Mouse (Mus musculus): ENCODE data around the gene Abhd2.

Gene Abhd2

DNA sequence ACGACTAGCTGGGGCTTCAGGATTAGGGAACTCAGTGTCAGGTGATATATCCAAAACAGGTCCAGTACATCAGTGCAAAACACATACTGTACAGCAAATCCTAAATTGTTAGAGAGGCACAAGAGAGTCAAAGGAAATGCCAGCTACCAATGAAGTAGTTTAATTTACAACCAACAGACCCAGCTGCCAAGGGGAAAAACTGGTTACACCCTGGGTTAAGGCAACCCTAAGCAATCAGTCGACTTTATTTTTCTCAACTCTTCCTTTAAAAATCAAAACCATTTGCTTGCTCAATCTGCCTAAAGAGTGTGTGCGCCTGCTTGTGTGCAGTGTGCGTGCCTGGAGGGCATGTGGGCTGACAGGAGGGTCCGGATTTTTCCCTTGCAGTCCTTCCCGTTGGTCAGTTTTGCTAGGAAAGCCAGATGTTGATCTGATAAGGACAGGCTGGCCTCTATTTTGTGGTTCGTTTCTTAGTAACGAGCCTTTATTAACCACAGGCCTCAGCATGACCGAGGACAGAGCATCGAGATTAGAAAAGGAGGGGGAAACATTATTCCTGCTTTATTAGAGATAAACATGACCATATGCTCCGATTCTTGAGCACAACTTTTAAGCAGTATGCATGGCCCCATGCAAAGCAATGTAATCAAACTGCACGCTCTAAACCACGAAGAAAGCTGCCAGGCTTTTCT is 45.3 kb downstream of the Abhd2 start:
- no peak for DNase-seq (ENCODE audit: low spot score in 2 of 2)

GRCm38 (mm10) chr7:79323855-79324254 is 50.9 kb downstream of the Abhd2 start:
- no peak for DNase-seq (ENCODE audit: low spot score in 2 of 2)

DNA sequence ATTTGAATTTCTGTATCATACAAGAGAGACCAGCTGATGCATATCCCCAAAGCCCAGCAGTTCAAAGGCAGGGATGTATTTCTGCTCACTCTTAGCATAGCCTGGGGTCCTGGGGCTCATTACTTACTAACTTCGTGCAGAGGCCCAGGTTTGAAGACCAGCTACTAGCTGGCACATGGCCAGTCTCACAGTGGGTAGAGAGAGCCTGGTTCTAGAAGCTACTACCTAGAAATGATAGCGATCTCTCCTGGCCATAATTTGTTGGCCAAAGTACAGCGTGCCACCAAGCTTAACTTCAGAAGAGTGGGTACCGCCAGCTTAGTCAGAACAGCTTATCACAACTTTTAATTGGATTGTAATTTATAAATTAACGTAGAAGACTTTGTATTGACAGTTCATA is 55.8 kb downstream of the Abhd2 start:
- no peak for DNase-seq (ENCODE audit: low spot score in 2 of 2)

GRCm38 (mm10) chr7:79331197-79331596 is 58.2 kb downstream of the Abhd2 start:
- DNase-seq (ENCODE audit: low spot score in 2 of 2), result no peak

- no peak for DNase-seq (ENCODE audit: low spot score in 2 of 2)
Observed at GRCm38 (mm10) chr7:79333419-79333818, 60.4 kb downstream of the Abhd2 start.

GRCm38 (mm10) chr7:79336362-79336910 is 63.4 kb downstream of the Abhd2 start:
- DNase-seq (ENCODE audit: low spot score in 2 of 2), result no peak

DNA sequence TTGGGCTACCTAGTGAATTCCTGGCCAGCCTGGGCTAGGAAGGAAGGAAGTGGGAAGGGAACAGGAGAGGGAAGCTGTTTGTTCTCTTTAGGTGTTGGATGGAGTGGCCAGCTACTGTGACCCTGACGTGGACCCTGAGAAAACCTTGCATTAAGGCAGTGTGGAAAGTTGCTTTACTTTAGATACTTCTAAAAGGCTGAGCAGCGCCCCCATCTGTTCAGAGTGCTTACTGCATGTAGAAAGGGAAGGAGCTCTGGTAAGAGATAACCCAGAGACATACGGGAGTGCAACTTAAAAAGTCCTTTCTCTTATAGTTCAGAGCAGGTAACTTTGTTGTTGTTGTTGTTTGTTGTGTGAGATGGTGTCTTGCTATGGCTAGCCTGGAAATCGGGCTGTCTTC is 72.9 kb downstream of the Abhd2 start:
- DNase-seq (ENCODE audit: low spot score in 2 of 2), result peak; percentile 19 to 57

GRCm38 (mm10) chr7:79346555-79347075 is 73.6 kb downstream of the Abhd2 start:
- no peak for DNase-seq (ENCODE audit: low spot score in 2 of 2)

DNA sequence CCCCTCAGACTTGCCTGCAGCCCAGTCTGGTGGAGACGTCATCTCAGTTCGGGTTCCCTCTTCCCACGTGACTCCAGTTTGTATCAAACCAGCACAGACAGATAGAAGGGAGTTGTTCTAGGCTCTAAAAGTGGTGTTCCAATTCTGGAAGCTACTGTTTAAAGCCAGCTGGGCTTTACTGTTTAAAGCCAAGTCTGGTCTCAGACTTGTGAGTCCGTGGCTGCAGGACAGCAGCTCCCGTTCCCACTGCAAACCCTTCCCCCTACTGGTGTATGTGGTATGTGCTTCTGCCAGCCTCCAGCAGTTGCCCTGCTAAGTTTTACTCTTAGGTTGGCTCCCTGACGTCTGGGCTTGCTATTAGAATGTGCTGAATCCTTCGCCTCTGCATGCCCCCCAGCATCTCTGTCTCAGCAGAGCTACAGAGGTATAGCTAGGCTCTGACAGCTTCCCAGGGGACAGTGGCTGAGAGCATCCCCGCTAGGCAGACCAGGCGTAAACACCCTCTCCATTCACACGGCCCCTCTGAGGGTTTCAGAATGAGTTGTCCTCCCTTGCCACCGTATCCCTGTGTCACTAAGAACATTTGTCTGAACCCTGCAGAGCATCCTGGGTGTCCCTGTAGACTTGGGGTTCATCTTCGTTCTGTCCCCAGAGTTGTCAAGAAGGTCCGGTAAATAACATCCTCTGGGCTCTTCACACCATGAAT is 74.3 kb downstream of the Abhd2 start:
- DNase-seq (ENCODE audit: low spot score in 2 of 2), result no peak

GRCm38 (mm10) chr7:79348816-79349215 is 75.8 kb downstream of the Abhd2 start:
- no peak for DNase-seq (ENCODE audit: low spot score in 2 of 2)

GRCm38 (mm10) chr7:79349738-79350386 is 76.9 kb downstream of the Abhd2 start:
- peak; percentile 24 to 64 for DNase-seq (ENCODE audit: low spot score in 2 of 2)

DNA sequence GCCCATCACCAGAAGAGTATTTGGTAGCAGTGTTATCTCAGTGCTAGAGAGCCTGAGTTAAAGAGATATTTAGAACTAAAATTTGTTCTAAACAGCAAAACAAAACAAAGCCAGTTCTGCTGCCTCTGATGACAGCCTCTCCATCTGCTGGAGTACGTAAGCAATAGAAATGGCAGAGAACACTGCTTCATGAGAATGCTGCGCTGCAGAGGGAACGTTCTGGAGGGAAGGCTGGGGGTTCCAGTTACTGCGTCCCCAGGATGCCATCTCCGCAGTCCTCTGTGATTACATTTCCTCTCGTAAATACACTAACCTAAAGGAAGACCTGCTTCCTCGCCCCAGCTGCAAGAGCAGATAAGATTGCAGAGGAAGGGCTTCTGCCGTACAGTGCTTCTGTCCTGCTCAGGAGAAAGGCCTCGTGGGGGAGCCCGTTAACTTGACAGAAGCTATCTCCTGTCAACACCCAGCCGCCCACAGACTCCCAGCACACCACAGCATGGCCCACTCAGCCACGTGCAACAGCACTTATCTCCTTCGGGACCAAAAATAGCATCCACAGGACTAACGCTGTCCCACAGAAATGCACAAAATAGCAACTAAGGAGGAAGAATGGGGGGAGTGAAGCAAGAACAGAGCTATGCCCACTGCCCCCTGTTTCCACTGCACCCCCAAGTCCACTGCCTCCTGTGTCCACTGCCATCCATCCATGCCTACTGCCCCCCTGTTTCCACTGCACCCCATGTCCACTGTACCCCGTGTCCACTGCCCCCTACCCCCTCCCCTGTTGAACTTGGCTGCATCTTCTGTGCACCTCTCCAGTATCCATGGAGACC is 85.6 kb downstream of the Abhd2 start:
- DNase-seq (ENCODE audit: low spot score in 2 of 2), result no peak

- no peak for DNase-seq (ENCODE audit: low spot score in 2 of 2)
Observed at GRCm38 (mm10) chr7:79359183-79359435, 86.1 kb downstream of the Abhd2 start.

DNA sequence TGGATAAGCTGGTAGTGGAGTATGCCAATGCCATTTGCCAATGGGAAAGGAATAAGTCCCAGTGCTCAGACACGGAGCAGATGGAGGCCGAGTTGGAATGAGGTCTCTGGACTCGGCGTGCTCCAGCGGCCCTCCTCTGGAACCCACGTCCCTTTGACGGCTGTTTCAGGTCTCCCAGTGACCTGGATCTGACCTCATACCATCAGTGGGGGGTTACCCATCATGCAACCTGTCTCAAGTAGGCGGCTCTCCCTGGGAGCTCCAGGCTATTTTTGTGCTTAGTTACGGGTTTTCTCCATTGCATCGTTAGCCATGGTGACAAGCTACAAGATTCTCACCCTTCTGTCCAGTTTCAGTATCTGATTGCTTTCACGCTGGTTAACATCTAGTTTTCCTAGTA is 87.1 kb downstream of the Abhd2 start:
- DNase-seq (ENCODE audit: low spot score in 2 of 2), result no peak

GRCm38 (mm10) chr7:79362208-79362607 is 89.2 kb downstream of the Abhd2 start:
- DNase-seq (ENCODE audit: low spot score in 2 of 2), result no peak

- DNase-seq (ENCODE audit: low spot score in 2 of 2), result no peak
Observed at GRCm38 (mm10) chr7:79362830-79363229, 89.8 kb downstream of the Abhd2 start.

GRCm38 (mm10) chr7:79363370-79364043 is 90.5 kb downstream of the Abhd2 start:
- no peak for DNase-seq (ENCODE audit: low spot score in 2 of 2)

DNA sequence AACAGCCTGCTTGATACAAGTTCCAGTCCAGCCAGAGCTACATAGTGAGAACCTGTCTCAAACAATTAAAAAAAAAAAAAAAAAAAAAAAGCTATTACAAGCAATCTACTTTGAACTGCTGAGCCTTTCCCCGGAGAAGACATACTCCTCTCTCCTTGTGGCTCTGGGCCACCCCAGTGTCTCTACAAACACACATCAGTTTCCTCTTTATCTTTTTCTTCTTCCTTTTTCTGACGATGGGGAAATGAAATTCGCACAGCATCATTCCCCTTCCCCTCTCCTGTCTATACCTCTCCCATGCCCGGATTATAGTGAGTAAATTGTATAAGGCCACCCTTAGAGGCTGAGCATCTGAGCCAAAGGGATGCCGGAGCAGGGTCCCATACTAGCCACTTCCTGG is 95.7 kb downstream of the Abhd2 start:
- DNase-seq (ENCODE audit: low spot score in 2 of 2), result no peak

DNA sequence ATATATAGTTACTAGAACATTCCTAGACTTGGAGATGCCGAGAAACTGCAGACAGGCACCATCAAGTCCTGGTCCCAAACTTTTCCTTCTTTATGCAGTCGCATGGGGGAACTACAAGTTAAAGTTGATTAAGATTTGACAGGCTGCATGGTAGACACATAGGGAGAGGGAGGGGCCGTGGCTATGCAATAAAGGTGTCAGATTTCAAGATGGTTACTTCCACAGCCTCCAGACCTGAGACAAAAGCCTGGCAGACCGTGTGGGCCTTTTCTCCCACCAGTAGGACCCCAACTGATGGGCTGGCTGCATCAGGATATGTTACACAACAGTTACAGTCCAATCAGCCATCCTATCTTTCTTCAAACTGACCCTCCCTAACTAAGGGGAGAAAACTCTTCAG is 96.4 kb downstream of the Abhd2 start:
- DNase-seq (ENCODE audit: low spot score in 2 of 2), result no peak

GRCm38 (mm10) chr7:79371321-79371879 is 98.4 kb downstream of the Abhd2 start:
- DNase-seq (ENCODE audit: low spot score in 2 of 2), result peak; percentile 54 to 66

GRCm38 (mm10) chr7:79374017-79374416 is 101.0 kb downstream of the Abhd2 start:
- DNase-seq (ENCODE audit: low spot score in 2 of 2), result no peak
